Mouse (Mus musculus) frontal cortex, postnatal 14 days (tissue): Measurements from ENCODE around the gene Ppp1ca.

Source experiments
- DNase-seq, 2 experiments: peaks; one replicate each; pipeline ENCODE4 v3.0.0; 2022; ENCODE audit warnings: low spot score in 2 of 2

Ppp1ca gene

DNA sequence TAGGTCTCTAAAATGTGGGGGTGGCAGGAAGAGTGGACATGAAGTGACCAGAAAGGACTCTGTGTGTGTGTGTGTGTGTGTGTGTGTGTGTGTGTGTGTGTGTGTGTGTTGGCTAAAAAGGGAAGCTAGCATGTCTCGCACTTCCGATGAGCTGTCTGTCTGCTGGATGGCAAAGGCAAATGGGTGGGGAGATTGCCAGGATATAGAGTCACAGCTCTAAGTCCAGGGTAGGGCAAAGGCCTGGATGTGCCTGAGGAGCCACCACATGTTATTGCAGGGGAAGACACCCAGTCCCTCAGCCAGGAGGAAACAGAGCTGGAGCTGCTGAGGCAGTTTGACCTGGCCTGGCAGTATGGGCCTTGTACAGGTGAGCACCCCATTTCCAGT is 40.3 kb downstream of the Ppp1ca start:
- DNase-seq = peak in 1 of 2 experiments; percentile 39

- no peak for DNase-seq
Observed at GRCm38 (mm10) chr19:4232651-4233050, 40.8 kb downstream of the Ppp1ca start.

GRCm38 (mm10) chr19:4234548-4234947 is 42.7 kb downstream of the Ppp1ca start:
- no peak for DNase-seq

DNA sequence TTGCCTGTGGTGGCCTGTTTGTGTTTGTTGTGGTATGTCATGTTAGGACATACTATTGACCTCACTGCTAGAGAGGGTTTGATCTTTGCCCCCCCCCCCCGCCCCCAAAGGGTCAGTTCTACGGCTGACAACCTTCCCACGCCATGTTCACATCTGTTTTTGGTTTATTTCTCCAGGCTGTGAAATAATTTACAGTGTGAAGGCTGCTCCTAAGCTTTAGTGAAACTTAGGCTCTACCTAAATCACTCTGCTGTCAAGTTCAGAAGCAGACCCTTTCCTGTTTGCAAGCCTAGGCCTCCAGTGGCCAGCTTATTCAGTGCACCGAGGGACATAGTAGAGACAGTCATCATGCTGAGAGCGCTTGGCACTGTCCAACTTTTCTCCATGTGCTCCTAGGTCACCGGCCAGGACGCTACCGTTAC is 48.4 kb downstream of the Ppp1ca start:
- no peak for DNase-seq

DNA sequence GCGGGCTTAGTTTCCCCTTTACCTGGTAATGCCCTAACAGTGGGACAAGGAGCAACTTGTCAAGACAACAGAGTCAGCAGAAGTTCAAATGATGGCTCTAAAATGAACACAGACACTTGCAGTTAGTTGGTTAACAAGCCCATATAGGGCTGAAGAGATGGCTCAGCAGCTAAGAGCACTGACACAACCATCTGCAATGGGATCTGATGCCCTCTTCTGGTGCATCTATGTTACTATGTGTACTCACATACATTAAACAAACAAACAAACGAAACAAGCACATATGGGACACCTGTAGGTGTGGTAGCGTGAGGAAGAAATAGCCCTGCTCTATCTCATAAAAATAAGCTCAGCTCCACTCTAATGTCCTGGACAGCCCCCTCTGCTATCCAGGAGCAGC is 50.6 kb downstream of the Ppp1ca start:
- DNase-seq = no peak

DNA sequence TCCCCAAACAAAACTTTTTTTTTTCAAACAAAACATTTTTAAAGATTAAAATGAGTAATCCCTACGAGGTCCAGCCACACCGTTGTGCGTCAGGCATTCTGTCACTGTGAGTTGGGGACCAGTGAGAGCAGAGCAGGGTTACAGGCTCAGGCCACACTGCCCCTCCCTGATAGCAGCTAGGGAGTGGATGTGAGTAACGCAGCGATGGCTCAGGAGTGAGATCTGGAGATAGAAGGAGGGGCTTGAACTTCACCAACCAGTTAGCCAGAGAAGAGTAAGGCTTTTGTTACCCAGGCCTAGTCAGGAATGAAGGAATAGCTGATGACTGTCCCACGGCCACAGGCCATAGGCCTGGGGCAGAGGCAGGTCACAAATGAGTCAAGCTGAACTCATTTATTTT is 52.9 kb downstream of the Ppp1ca start:
- no peak for DNase-seq
